Mouse (Mus musculus) forebrain, postnatal 0 days (tissue): ENCODE data around the gene Mycn. TPM values are rescaled to one million over a fixed set of nuclear protein-coding genes. Genes with fewer than 3 reads are reported as not detected.

ENCODE experiments used
- ATAC-seq: fragments of 200-750 bp; cut with Nextera tagmentation; 2 replicates; pipeline ENCODE4 v1.8.0; 2017; ENCODE audit warnings: mild to moderate bottlenecking, moderate library complexity
- DNase-seq: peaks from one replicate; pipeline ENCODE4 v3.0.0-alpha.2; 2015
- H3K27ac ChIP-seq: fragments of 300-500 bp; sonication (generic); 2 replicates; pipeline ENCODE4 v1.5.1; 2014; ENCODE audit warnings: low read depth, mild to moderate bottlenecking, antibody characterized with exemption, low read length, moderate library complexity, mixed read lengths
- H3K27me3 ChIP-seq: fragments of 300-500 bp; sonication (generic); 2 replicates; pipeline ENCODE4 v1.6.1; 2014; ENCODE audit warnings: mild to moderate bottlenecking, low read length, mixed read lengths; ENCODE audit not compliant: insufficient read depth
- H3K36me3 ChIP-seq: fragments of 300-500 bp; sonication (generic); 2 replicates; pipeline ENCODE4 v1.6.1; 2014; ENCODE audit warnings: mild to moderate bottlenecking, moderate library complexity; ENCODE audit not compliant: insufficient read depth
- H3K4me1 ChIP-seq: fragments of 300-500 bp; sonication (generic); 2 replicates; pipeline ENCODE4 v1.6.1; 2014; ENCODE audit warnings: antibody characterized with exemption; ENCODE audit not compliant: insufficient read depth
- H3K4me2 ChIP-seq: fragments of 300-500 bp; sonication (generic); 2 replicates; pipeline ENCODE4 v1.6.1; 2014; ENCODE audit warnings: low read depth, mild to moderate bottlenecking, moderate library complexity
- H3K4me3 ChIP-seq: fragments of 300-500 bp; sonication (generic); 2 replicates; pipeline ENCODE4 v1.5.1; 2014; ENCODE audit warnings: low read depth, low read length, mixed read lengths
- H3K9ac ChIP-seq: fragments of 300-500 bp; sonication (generic); 2 replicates; pipeline ENCODE4 v1.6.1; 2014; ENCODE audit warnings: mild to moderate bottlenecking
- H3K9me3 ChIP-seq: fragments of 300-500 bp; sonication (generic); 2 replicates; pipeline ENCODE4 v1.6.1; 2016; ENCODE audit warnings: low read length
- CTCF ChIP-seq: sonication (generic); IDR thresholded peaks from 2 replicates; pipeline ENCODE4 v1.5.1; 2016; ENCODE audit warnings: antibody characterized with exemption, control low read depth, low read depth
- WGBS: fragments of 180-500 bp; shearing (Covaris S2); extraction: QIAGEN DNeasy Blood & Tissue Kit; methylation state at CpG from one replicate; pipeline ENCODE4 v1.1.7; 2014; 5-methylcytosine and 5-hydroxymethylcytosine counted together
- polyA plus RNA-seq: library from polyadenylated mRNA; unstranded; fragments of >200 nt; fragmentation: Nextera tagmentation; extraction: Ambion mirVana; gene quantifications from 2 replicates; pipeline ENCODE4 v1.2.1, GENCODE M21; 2015
- total RNA-seq: library from RNA; depleted of rRNA; stranded (reverse); fragments of >200 nt; gene quantifications from 2 replicates; pipeline ENCODE4 v1.2.3, GENCODE M21; 2014

The Mycn gene
- total and polyA plus RNA-seq, 2 experiments from 2014 or later: 61.4 to 64.0 TPM

- ATAC-seq (no peak), DNase-seq (no peak)
- Histone ChIP-seq H3K27ac (peak overlapping the region; percentile 98), H3K4me1 (no peaks in the 10 kb centered on the region), H3K36me3 (peaks cover 29% of the 10 kb centered on the region), H3K4me2 (peak overlapping the region; percentile 84), H3K9me3 (no peaks in the 10 kb centered on the region), H3K27me3 (no peaks in the 10 kb centered on the region), H3K4me3 (peak overlapping the region; percentile 89), H3K9ac (peak overlapping the region; percentile 97)
- no peak for TF ChIP-seq CTCF
- WGBS: under 1% methylated on average over 69 of the region's 69 CpGs
Measured at GRCm38 (mm10) chr12:12939581-12940465, 1.9 kb downstream of the Mycn start.

GRCm38 (mm10) chr12:12938850-12939249 lies 2.9 kb downstream of the Mycn start:
- peak overlapping the region; percentile 98 for H3K27ac ChIP-seq
- ATAC-seq (peak; percentile 17; the same call in 1 of the 2 replicates), DNase-seq (peak; percentile 93)
- TF ChIP-seq CTCF: peak; percentile 90
- H3K9ac ChIP-seq: peak overlapping the region; percentile 97
- peak overlapping the region; percentile 89 for H3K4me3 ChIP-seq
- peaks cover 37% of the 10 kb centered on the region for H3K36me3 ChIP-seq
- no peaks in the 10 kb centered on the region for H3K27me3 ChIP-seq
- 0% methylated on average over 12 of the region's 12 CpGs for WGBS
- no peaks in the 10 kb centered on the region for H3K9me3 ChIP-seq
- H3K4me1 ChIP-seq: no peaks in the 10 kb centered on the region
- peak overlapping the region; percentile 84 for H3K4me2 ChIP-seq

- Histone ChIP-seq H3K27ac (peak overlapping the region; percentile 98), H3K4me3 (peak overlapping the region; percentile 89), H3K9me3 (no peaks in the 10 kb centered on the region), H3K27me3 (no peaks in the 10 kb centered on the region), H3K36me3 (peaks cover 40% of the 10 kb centered on the region), H3K4me2 (peak overlapping the region; percentile 84), H3K9ac (peak overlapping the region; percentile 97), H3K4me1 (no peaks in the 10 kb centered on the region)
- WGBS: 2% methylated on average over 7 of the region's 7 CpGs
- 0 out of 2 replicates have a peak, but pooled peaks have one; percentile 1 for ATAC-seq
- peak; percentile 88 for DNase-seq
- no peak for TF ChIP-seq CTCF
Measured at GRCm38 (mm10) chr12:12938361-12938760, 3.4 kb downstream of the Mycn start.

- H3K27me3 ChIP-seq: no peaks in the 10 kb centered on the region
- H3K4me1 ChIP-seq: no peaks in the 10 kb centered on the region
- ATAC-seq (no peak), DNase-seq (peak; percentile 75)
- peak overlapping the region; percentile 84 for H3K4me2 ChIP-seq
- H3K4me3 ChIP-seq: peak overlapping the region; percentile 89
- TF ChIP-seq CTCF: no peak
- peak overlapping the region; percentile 97 for H3K9ac ChIP-seq
- peaks cover 40% of the 10 kb centered on the region for H3K36me3 ChIP-seq
- peak overlapping the region; percentile 98 for H3K27ac ChIP-seq
- 8% methylated on average over 9 of the region's 9 CpGs for WGBS
- H3K9me3 ChIP-seq: no peaks in the 10 kb centered on the region
Measured at GRCm38 (mm10) chr12:12937746-12938145, 4.0 kb downstream of the Mycn start.

- Histone ChIP-seq H3K27ac (peak overlapping the region; percentile 98), H3K4me2 (peak overlapping the region; percentile 84), H3K4me1 (no peaks in the 10 kb centered on the region), H3K9ac (peak overlapping the region; percentile 97), H3K27me3 (no peaks in the 10 kb centered on the region), H3K9me3 (no peaks in the 10 kb centered on the region), H3K4me3 (peak overlapping the region; percentile 89), H3K36me3 (peaks cover 40% of the 10 kb centered on the region)
- no peak for TF ChIP-seq CTCF
- 47% methylated on average over 30 of the region's 30 CpGs for WGBS
- ATAC-seq (no peak), DNase-seq (no peak)
Measured at GRCm38 (mm10) chr12:12937088-12937487, 4.6 kb downstream of the Mycn start.

- no peak for ATAC-seq
- H3K9me3 ChIP-seq: no peaks in the 10 kb centered on the region
- TF ChIP-seq CTCF: no peak
- H3K4me3 ChIP-seq: no peak overlapping the region
- 79% methylated on average over 7 of the region's 7 CpGs for WGBS
- no peak overlapping the region for H3K9ac ChIP-seq
- no peaks in the 10 kb centered on the region for H3K27me3 ChIP-seq
- no peaks in the 10 kb centered on the region for H3K4me1 ChIP-seq
- no peak overlapping the region for H3K27ac ChIP-seq
- no peak overlapping the region for H3K4me2 ChIP-seq
- peaks cover 29% of the 10 kb centered on the region for H3K36me3 ChIP-seq
- DNase-seq: no peak
Measured at GRCm38 (mm10) chr12:12932238-12932637, 9.5 kb downstream of the Mycn start.

GRCm38 (mm10) chr12:12928239-12928638 lies 13.5 kb downstream of the Mycn start:
- Histone ChIP-seq H3K4me1 (no peaks in the 10 kb centered on the region), H3K9ac (no peak overlapping the region), H3K27me3 (no peaks in the 10 kb centered on the region), H3K36me3 (no peaks in the 10 kb centered on the region), H3K4me3 (no peak overlapping the region), H3K4me2 (no peak overlapping the region), H3K9me3 (no peaks in the 10 kb centered on the region), H3K27ac (no peak overlapping the region)
- ATAC-seq: no peak
- TF ChIP-seq CTCF: no peak
- no peak for DNase-seq
- WGBS: 72% methylated on average over 3 of the region's 3 CpGs
